Mouse (Mus musculus): Measurements from ENCODE around the gene Gab1. TPM values are rescaled to one million over a fixed set of nuclear protein-coding genes. Genes with fewer than 3 reads are reported as not detected.

The Gab1 gene
- polyA plus RNA-seq, 1 experiment, result 13.6 TPM

GRCm38 (mm10) chr8:80895397-80895796 is 15.1 kb upstream of the Gab1 start:
- Histone ChIP-seq H3K27ac (ENCODE audit: insufficient read depth, low read depth, low read length) (no peak overlapping the region), H3K4me3 (ENCODE audit: low read depth, low read length) (no peak overlapping the region), H3K4me1 (ENCODE audit: control insufficient read depth, insufficient read depth, insufficient read length, low read length) (no peaks in the 10 kb centered on the region), H3K36me3 (ENCODE audit: control insufficient read depth, insufficient read depth, low read length) (no peaks in the 10 kb centered on the region), H3K27me3 (ENCODE audit: control insufficient read depth, insufficient read depth, low read length) (no peaks in the 10 kb centered on the region)
- 19% methylated on average over 6 of the region's 6 CpGs for WGBS
- no peak for TF ChIP-seq CTCF (IDR thresholded peaks at IDR 0.05; ENCODE audit: extremely low read depth, insufficient read length, insufficient replicate concordance, low read depth, low read length)
- TF ChIP-seq POLR2A (IDR thresholded peaks at IDR 0.05; ENCODE audit: low read depth, low read length), result no peak

GRCm38 (mm10) chr8:80894528-80894927 is 14.2 kb upstream of the Gab1 start:
- Histone ChIP-seq H3K27me3 (ENCODE audit: control insufficient read depth, insufficient read depth, low read length) (no peaks in the 10 kb centered on the region), H3K36me3 (ENCODE audit: control insufficient read depth, insufficient read depth, low read length) (no peaks in the 10 kb centered on the region), H3K27ac (ENCODE audit: insufficient read depth, low read depth, low read length) (no peak overlapping the region), H3K4me3 (ENCODE audit: low read depth, low read length) (no peak overlapping the region), H3K4me1 (ENCODE audit: control insufficient read depth, insufficient read depth, insufficient read length, low read length) (no peaks in the 10 kb centered on the region)
- WGBS, result 69% methylated on average over 3 of the region's 3 CpGs
- no peak for TF ChIP-seq CTCF (IDR thresholded peaks at IDR 0.05; ENCODE audit: extremely low read depth, insufficient read length, insufficient replicate concordance, low read depth, low read length)

GRCm38 (mm10) chr8:80879426-80880195 is 708 bp downstream of the Gab1 start:
- Histone ChIP-seq H3K4me1 (ENCODE audit: control insufficient read depth, insufficient read depth, insufficient read length, low read length) (0 out of 2 replicates have a peak, but pooled peaks cover 1% of the 10 kb centered on the region), H3K27ac (ENCODE audit: insufficient read depth, low read depth, low read length) (peak overlapping the region; percentile 98), H3K27me3 (ENCODE audit: control insufficient read depth, insufficient read depth, low read length) (no peaks in the 10 kb centered on the region), H3K4me3 (ENCODE audit: low read depth, low read length) (peak overlapping the region; percentile 100), H3K36me3 (ENCODE audit: control insufficient read depth, insufficient read depth, low read length) (no peaks in the 10 kb centered on the region)
- 1% methylated on average over 87 of the region's 90 CpGs for WGBS
- TF ChIP-seq POLR2A (IDR thresholded peaks at IDR 0.05; ENCODE audit: low read depth, low read length), result 0 out of 2 replicates have a peak, but pooled peaks have one; percentile 4
- TF ChIP-seq CTCF (IDR thresholded peaks at IDR 0.05; ENCODE audit: extremely low read depth, insufficient read length, insufficient replicate concordance, low read depth, low read length), result no peak

- Histone ChIP-seq H3K4me1 (ENCODE audit: control insufficient read depth, insufficient read depth, insufficient read length, low read length) (peaks cover 6% of the 10 kb centered on the region; the same call in 1 of the 2 replicates), H3K27me3 (ENCODE audit: control insufficient read depth, insufficient read depth, low read length) (no peaks in the 10 kb centered on the region), H3K27ac (ENCODE audit: insufficient read depth, low read depth, low read length) (peak overlapping the region; percentile 98), H3K4me3 (ENCODE audit: low read depth, low read length) (peak overlapping the region; percentile 100), H3K36me3 (ENCODE audit: control insufficient read depth, insufficient read depth, low read length) (no peaks in the 10 kb centered on the region)
- peak; percentile 53; the same call in 1 of the 2 replicates for TF ChIP-seq CTCF (IDR thresholded peaks at IDR 0.05; ENCODE audit: extremely low read depth, insufficient read length, insufficient replicate concordance, low read depth, low read length)
- no peak for TF ChIP-seq POLR2A (IDR thresholded peaks at IDR 0.05; ENCODE audit: low read depth, low read length)
- under 1% methylated on average over 26 of the region's 26 CpGs for WGBS
Observed at GRCm38 (mm10) chr8:80878801-80879425, 1.4 kb downstream of the Gab1 start.

GRCm38 (mm10) chr8:80878146-80878545 is 2.2 kb downstream of the Gab1 start:
- H3K36me3 ChIP-seq (ENCODE audit: control insufficient read depth, insufficient read depth, low read length), result no peaks in the 10 kb centered on the region
- no peaks in the 10 kb centered on the region for H3K27me3 ChIP-seq (ENCODE audit: control insufficient read depth, insufficient read depth, low read length)
- WGBS, result 36% methylated on average over 9 of the region's 9 CpGs
- H3K4me3 ChIP-seq (ENCODE audit: low read depth, low read length), result no peak overlapping the region
- TF ChIP-seq CTCF (IDR thresholded peaks at IDR 0.05; ENCODE audit: extremely low read depth, insufficient read length, insufficient replicate concordance, low read depth, low read length) (no peak), POLR2A (IDR thresholded peaks at IDR 0.05; ENCODE audit: low read depth, low read length) (no peak)
- H3K27ac ChIP-seq (ENCODE audit: insufficient read depth, low read depth, low read length), result no peak overlapping the region
- H3K4me1 ChIP-seq (ENCODE audit: control insufficient read depth, insufficient read depth, insufficient read length, low read length), result peaks cover 10% of the 10 kb centered on the region; the same call in 1 of the 2 replicates

GRCm38 (mm10) chr8:80875537-80875936 is 4.8 kb downstream of the Gab1 start:
- peaks cover 19% of the 10 kb centered on the region for H3K4me1 ChIP-seq (ENCODE audit: control insufficient read depth, insufficient read depth, insufficient read length, low read length)
- no peaks in the 10 kb centered on the region for H3K27me3 ChIP-seq (ENCODE audit: control insufficient read depth, insufficient read depth, low read length)
- TF ChIP-seq CTCF (IDR thresholded peaks at IDR 0.05; ENCODE audit: extremely low read depth, insufficient read length, insufficient replicate concordance, low read depth, low read length) (no peak), POLR2A (IDR thresholded peaks at IDR 0.05; ENCODE audit: low read depth, low read length) (no peak)
- 80% methylated on average over 6 of the region's 6 CpGs for WGBS
- H3K36me3 ChIP-seq (ENCODE audit: control insufficient read depth, insufficient read depth, low read length), result no peaks in the 10 kb centered on the region
- H3K4me3 ChIP-seq (ENCODE audit: low read depth, low read length), result no peak overlapping the region
- H3K27ac ChIP-seq (ENCODE audit: insufficient read depth, low read depth, low read length), result no peak overlapping the region

All from small intestine, adult 2 months (tissue).